Mouse (Mus musculus): ENCODE data around the gene Gm28043.
A peak's percentile ranks its signal among the peaks of the same experiment; 100 is the strongest.

The Gm28043 gene

DNA sequence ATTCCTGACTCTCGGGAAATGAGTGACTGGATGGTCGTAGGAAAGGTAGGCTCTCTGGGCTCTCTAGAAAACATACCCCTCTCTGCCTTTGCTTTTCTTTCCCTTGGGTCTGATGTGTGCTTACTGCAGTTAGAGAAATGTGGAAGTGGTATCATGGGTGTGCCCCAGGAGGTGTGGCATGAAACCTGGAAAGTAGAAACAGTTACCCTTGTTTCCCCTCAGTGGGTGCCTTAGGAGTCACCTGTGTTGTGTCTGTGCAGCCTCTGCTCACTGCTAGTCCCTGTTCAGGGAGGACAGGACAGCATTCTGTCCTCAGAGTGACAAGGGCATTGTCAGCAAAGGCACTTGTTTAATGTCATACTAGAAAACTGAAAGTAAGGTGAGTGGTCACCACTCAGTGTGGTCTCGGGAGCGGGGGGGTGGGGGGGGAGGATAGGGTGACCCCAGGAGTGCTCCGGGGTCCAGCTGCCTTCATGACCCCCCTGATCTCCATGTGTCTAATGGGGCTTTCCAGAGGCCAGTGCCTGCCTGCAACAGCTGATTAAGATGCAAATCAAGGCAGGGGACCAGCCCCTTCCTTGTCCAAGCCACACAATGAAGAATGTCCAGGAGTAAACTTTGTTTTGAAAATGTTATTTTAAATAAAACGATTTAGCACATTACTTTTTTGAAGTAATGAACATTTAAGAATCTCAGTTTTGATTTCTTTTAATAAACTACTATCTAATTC lies 64.5 kb downstream of the Gm28043 start:
- DNase-seq (ENCODE audit: low read depth in 2 of 2, low spot score in 2 of 2) = no peak

DNA sequence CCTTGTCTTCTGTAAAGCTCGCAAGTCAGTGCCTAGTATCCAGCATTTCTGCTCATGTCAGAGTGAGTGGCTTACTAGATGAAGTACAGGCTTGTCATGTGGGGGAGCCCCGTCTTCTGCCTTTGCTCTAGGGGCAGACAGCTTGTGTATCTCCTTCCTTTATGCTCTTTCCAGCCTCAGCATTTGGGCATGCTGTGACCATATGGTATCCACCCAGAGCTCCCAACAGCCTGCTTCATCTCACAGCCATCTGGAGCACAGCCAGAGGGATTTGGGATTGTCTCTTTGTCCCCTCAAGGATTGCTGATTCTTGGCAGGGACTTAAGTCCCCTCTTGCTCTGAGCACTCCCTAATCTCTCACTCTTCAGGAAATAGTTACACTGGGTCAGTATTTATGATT lies 65.5 kb downstream of the Gm28043 start:
- no peak for DNase-seq (ENCODE audit: low read depth in 2 of 2, low spot score in 2 of 2)

GRCm38 (mm10) chr17:29680921-29681320 lies 66.2 kb downstream of the Gm28043 start:
- no peak for DNase-seq (ENCODE audit: low read depth in 2 of 2, low spot score in 2 of 2)

DNA sequence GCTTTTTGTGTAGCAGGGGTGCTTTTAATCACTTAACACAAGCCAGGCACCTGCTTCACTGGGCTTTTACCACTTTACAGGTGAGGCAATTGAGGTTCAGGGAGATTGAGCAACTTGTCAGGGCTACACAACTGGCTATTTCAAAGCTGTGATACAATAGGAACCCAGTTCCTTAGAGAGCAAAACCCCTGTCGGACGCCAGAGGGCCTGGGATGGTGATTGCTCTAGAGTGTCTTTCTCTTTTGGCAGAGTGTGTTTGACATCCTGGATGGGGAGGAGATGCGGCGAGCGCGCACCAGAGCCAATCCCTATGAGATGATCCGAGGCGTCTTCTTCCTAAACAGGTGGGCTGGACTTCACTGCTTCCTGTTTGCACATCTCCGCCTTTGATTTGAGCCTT lies 67.0 kb downstream of the Gm28043 start:
- no peak for DNase-seq (ENCODE audit: low read depth in 2 of 2, low spot score in 2 of 2)

- no peak for DNase-seq (ENCODE audit: low read depth in 2 of 2, low spot score in 2 of 2)
Observed at GRCm38 (mm10) chr17:29682261-29682660, 67.6 kb downstream of the Gm28043 start.

GRCm38 (mm10) chr17:29683127-29683526 lies 68.5 kb downstream of the Gm28043 start:
- no peak for DNase-seq (ENCODE audit: low read depth in 2 of 2, low spot score in 2 of 2)

DNA sequence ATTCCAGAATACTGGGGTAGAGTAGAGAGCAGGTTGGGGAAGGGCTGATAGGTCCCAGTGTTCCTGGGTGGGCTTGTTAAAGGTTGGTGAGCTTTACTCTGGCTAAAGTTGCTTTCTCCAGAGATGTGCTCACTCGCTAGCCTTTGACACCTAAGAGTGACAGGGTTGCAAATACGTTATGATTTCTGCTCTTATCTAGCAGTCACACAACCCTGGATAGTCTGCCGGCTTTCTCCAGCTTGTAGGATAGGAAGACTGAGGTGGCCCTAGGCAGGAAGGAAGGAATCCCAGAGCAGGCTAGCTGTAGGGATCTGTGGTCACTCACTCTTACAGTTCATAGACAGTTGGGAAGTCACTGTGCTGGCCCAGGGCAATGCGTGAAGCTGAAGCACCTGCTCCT lies 69.6 kb downstream of the Gm28043 start:
- DNase-seq (ENCODE audit: low read depth in 2 of 2, low spot score in 2 of 2) = no peak

GRCm38 (mm10) chr17:29686771-29687170 lies 72.1 kb downstream of the Gm28043 start:
- no peak for DNase-seq (ENCODE audit: low read depth in 2 of 2, low spot score in 2 of 2)

- no peak for DNase-seq (ENCODE audit: low read depth in 2 of 2, low spot score in 2 of 2)
Observed at GRCm38 (mm10) chr17:29687373-29687772, 72.7 kb downstream of the Gm28043 start.

GRCm38 (mm10) chr17:29688610-29689009 lies 73.9 kb downstream of the Gm28043 start:
- no peak for DNase-seq (ENCODE audit: low read depth in 2 of 2, low spot score in 2 of 2)

DNA sequence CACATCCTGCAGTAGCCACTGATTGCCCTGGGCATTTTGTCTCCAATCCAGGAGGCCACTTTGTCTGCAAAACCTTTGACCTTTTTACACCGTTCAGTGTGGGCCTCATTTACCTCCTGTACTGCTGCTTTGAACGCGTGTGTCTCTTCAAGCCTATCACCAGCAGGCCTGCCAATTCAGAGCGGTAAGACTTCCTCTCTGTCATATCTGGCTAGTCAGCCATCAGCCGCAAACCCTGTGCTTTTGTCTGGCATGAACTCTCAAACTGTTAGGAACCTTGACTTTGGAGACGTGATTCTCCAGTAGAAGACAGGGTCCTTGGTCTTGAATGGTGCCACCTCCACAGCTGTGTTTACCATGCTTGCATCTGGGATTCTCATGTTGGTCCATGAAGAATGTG lies 75.6 kb downstream of the Gm28043 start:
- DNase-seq (ENCODE audit: low read depth in 2 of 2, low spot score in 2 of 2) = no peak

GRCm38 (mm10) chr17:29692827-29693226 lies 78.2 kb downstream of the Gm28043 start:
- DNase-seq (ENCODE audit: low read depth in 2 of 2, low spot score in 2 of 2) = no peak

GRCm38 (mm10) chr17:29693571-29693970 lies 78.9 kb downstream of the Gm28043 start:
- DNase-seq (ENCODE audit: low read depth in 2 of 2, low spot score in 2 of 2) = peak; percentile 4 to 30

GRCm38 (mm10) chr17:29694516-29694915 lies 79.8 kb downstream of the Gm28043 start:
- DNase-seq (ENCODE audit: low read depth in 2 of 2, low spot score in 2 of 2) = no peak

DNA sequence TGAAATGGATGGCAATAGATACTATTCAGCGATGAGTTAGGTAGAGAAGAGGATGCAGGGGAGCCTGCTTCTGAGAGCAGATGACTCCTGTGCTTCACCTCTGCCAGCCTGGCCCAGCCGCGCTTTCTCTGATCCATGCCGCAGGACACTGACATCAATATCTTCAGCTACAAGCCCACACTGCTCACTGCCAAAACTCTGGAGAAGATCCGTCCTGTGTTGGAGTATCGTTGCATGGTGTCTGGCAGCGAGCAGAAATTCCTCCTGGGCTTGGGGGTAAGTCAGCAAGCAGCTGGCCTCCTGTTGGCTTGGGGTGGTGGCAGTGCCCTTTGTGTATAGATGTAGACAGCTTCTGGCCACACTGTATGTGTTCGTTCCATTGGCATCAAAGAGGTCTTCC lies 82.3 kb downstream of the Gm28043 start:
- no peak for DNase-seq (ENCODE audit: low read depth in 2 of 2, low spot score in 2 of 2)

DNA sequence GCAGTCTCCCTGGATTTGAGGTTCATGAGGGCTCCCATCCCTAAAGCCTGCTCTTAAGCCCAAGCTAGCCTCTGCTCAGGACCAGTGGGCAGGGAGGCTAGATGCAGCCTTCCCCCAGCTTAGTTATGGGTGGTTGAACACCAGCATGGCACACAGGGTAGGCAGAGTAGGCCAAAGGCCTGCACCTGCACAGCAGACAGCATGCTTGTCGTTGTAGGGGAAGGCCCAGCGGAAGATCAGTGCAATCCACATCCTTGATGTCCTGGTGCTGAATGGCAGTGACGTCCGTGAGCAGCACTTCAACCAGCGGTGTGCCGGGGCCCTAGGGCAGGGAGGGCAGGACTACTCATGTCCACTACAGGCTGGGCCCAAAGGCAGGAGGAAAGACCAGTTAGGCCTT lies 83.7 kb downstream of the Gm28043 start:
- no peak for DNase-seq (ENCODE audit: low read depth in 2 of 2, low spot score in 2 of 2)

GRCm38 (mm10) chr17:29700573-29700972 lies 85.9 kb downstream of the Gm28043 start:
- DNase-seq (ENCODE audit: low read depth in 2 of 2, low spot score in 2 of 2) = no peak

DNA sequence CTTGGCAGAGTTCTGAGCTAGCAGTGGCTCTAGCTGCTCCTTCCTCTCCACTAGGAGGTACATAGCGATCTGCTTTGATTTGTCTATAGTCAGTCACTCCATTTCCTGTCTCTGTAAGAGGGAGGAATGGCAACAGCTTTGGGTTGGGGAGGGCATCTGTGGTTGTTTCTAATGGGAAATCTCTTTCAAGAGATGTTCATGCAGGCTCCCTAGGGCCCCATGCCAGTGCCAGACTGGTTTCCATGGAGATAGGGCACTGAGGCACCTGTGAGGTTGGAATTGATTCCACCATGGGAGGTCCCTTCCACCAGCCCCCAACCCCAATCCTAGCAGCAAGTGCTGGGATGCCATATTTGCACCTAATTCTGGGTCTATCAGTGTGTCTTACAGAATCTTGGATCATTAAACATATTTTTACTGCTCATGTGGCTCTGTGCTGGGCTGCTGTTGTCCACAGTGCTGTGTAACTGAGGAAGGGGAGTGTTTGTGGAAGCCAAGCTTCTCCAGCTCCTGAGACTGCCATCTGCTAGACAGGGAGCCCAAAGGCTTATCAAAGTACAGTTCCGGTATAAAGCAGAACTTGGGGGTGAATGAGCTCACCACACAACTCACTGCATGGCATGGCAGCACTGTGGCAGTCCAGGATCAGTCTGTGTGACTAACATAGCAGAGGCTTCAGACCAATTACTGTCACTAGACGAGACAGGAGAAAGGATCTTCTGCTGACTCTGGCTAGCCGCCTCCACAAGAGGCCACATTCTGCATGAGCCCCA lies 88.4 kb downstream of the Gm28043 start:
- DNase-seq (ENCODE audit: low read depth in 2 of 2, low spot score in 2 of 2) = no peak

- DNase-seq (ENCODE audit: low read depth in 2 of 2, low spot score in 2 of 2) = peak; percentile 29 to 46
Observed at GRCm38 (mm10) chr17:29704781-29705180, 90.1 kb downstream of the Gm28043 start.

DNA sequence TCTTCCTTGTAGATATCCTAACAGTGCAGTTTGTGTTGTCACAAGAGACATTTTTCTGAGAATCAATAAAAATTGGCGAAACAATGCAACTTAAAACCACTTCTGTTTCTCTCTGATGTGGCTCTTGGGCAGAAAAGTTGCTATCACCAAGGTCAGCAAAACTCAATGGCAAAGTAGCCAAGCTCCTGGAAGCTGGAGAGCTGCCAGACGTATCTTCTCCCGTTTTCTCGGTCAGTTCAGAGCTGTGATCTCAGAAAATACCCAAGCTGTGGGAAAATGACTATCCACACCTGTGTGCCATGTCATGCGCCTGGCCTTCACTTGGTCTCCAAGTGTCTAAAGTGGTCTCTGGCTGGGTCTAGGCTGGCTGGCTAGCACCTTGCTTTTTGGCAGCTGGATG lies 91.2 kb downstream of the Gm28043 start:
- DNase-seq (ENCODE audit: low read depth in 2 of 2, low spot score in 2 of 2) = no peak

DNA sequence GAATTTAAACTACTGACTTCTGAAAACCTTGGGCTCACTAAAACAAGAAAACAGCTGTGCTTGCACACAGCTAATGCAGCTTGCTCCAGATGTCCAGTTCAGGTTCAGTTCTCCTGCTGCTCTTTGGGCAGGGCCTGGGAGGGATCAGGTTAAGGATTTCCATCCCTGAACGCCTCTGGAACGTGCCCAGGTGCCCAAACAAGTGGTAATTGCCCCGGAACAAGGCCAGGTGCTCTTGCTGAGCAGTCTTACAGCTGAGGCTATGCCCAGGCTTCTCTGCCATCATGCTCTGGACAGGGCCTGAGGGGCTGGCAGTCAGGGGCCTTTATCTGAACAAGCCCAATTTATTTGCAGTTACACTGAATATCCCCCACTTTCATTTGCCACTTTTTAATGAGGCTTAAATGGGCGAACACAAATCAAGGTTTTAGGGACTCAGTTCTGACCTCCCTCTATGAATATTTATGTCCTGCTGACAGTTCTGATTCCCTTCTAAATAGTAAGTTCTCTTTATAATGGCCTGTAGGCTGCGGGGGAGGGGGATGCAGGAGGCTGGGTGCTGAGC lies 92.4 kb downstream of the Gm28043 start:
- DNase-seq (ENCODE audit: low read depth in 2 of 2, low spot score in 2 of 2) = no peak

DNA sequence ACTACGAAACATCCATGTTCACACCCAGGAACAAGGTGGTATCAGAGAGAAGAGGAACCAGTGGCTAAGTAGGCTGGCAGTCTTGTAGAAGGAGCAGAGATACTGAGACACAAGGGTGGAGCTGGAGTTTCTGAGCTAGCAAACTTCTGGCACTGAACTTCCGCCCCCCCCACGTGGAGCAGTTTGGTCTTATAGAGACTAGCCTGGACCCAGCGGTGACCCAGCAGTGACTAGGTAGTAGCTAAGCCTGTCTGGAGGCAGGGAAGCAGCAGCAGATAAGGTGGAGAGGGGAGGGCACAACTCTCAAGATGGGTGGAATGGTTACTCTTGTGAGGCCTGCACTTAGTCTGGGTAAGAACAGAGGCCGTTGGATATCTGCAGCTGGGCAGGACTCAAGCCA lies 94.1 kb downstream of the Gm28043 start:
- no peak for DNase-seq (ENCODE audit: low read depth in 2 of 2, low spot score in 2 of 2)
